Mouse (Mus musculus) liver, embryonic 11.5 days (tissue): Measurements from ENCODE around the gene Fabp2. TPM values are rescaled to one million over a fixed set of nuclear protein-coding genes. Genes with fewer than 3 reads are reported as not detected.

Source experiments
- ATAC-seq: fragments of 200-750 bp; cut with Nextera tagmentation; replicated peaks from 2 replicates; pipeline ENCODE4 v1.8.0; 2017; ENCODE audit warnings: moderate number of reproducible peaks, mild to moderate bottlenecking, moderate TSS enrichment, moderate library complexity; ENCODE audit not compliant: low FRiP score
- DNase-seq: peaks from one replicate; pipeline ENCODE4 v3.0.0-alpha.2; 2017; ENCODE audit warnings: low spot score
- H3K27ac ChIP-seq: fragments of 300-500 bp; sonication (generic); 2 replicates; pipeline ENCODE4 v1.5.1; 2014; ENCODE audit warnings: mild to moderate bottlenecking, low read depth, low read length, control low read depth
- H3K27me3 ChIP-seq: fragments of 300-500 bp; sonication (generic); replicated peaks from 2 replicates; pipeline ENCODE4 v1.6.1; 2014; ENCODE audit warnings: low read length, mixed read lengths; ENCODE audit not compliant: control insufficient read depth, insufficient read depth
- H3K36me3 ChIP-seq: fragments of 300-500 bp; sonication (generic); 2 replicates; pipeline ENCODE4 v1.6.1; 2014; ENCODE audit warnings: mild to moderate bottlenecking, low read length, moderate library complexity, mixed read lengths; ENCODE audit not compliant: control insufficient read depth, insufficient read depth
- H3K4me1 ChIP-seq: fragments of 300-500 bp; sonication (generic); replicated peaks from 2 replicates; pipeline ENCODE4 v1.6.1; 2014; ENCODE audit warnings: low read length, mixed read lengths; ENCODE audit not compliant: control insufficient read depth, insufficient read depth
- H3K4me2 ChIP-seq: fragments of 300-500 bp; sonication (generic); 2 replicates; pipeline ENCODE4 v1.6.1; 2014; ENCODE audit warnings: mild to moderate bottlenecking, control low read depth, moderate library complexity
- H3K4me3 ChIP-seq: fragments of 300-500 bp; sonication (generic); 2 replicates; pipeline ENCODE4 v1.5.1; 2014; ENCODE audit warnings: low read depth, low read length, control low read depth
- H3K9ac ChIP-seq: fragments of 300-500 bp; sonication (generic); 2 replicates; pipeline ENCODE4 v1.6.1; 2014; ENCODE audit warnings: low read depth, low read length, control low read depth
- H3K9me3 ChIP-seq: fragments of 300-500 bp; sonication (generic); 2 replicates; pipeline ENCODE4 v1.6.1; 2016; ENCODE audit warnings: low read length, inconsistent platforms, mixed read lengths; ENCODE audit not compliant: control insufficient read depth
- WGBS: fragments of 180-500 bp; shearing (Covaris S2); extraction: QIAGEN DNeasy Blood & Tissue Kit; methylation state at CpG from one replicate; pipeline ENCODE4 v1.1.7; 2014; 5-methylcytosine and 5-hydroxymethylcytosine counted together
- polyA plus RNA-seq: library from polyadenylated mRNA; unstranded; fragments of >200 nt; fragmentation: Nextera tagmentation; extraction: Ambion mirVana; gene quantifications from 2 replicates; pipeline ENCODE4 v1.2.1, GENCODE M21; 2014

Fabp2 gene
- polyA plus RNA-seq, 1 experiment from 2014 or later, result 5.4 TPM

DNA sequence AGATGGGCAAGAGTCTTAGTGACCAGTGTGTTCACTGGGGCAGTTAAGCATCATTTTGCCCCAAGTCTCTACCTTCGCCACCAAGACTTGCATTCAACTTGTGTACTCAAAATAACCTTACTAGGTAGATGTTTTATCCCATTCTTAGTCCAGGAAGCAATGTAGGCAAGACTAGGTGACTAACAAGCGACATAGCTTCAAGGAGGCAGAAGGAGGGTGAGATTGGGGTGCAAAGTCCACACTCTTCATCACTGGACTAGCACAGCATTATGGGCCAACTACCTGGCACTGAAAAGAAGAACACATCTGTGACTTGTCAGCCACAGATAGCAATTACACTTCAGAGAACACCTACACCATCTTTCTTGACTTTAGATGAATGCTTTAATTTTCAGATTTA lies 18.0 kb upstream of the Fabp2 start:
- Histone ChIP-seq H3K9ac (no peak overlapping the region), H3K4me3 (no peak overlapping the region), H3K4me2 (no peak overlapping the region), H3K27ac (no peak overlapping the region), H3K4me1 (no peaks in the 10 kb centered on the region), H3K27me3 (no peaks in the 10 kb centered on the region), H3K9me3 (no peaks in the 10 kb centered on the region), H3K36me3 (no peaks in the 10 kb centered on the region)
- DNase-seq (no peak), ATAC-seq (no peak)
- WGBS, result 80% methylated on average over 2 of the region's 2 CpGs

DNA sequence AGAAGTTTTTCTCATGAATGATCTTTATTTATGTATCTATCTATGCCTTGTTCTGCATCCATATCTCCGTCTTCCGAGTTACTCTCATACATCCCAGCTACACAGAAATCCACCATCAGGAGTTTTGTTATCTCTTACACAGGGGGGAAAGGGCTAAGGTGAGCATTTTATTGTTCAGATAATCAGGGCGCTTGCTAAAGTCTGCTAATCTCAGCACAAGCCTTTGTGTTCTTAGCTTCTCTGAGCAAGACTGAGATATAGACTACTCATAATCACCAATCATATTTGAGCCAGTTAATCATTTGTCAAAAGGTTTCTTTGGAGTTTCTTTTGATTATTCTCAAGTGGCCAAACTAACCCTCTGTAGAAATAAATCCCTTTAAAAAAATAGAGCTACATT lies 17.3 kb upstream of the Fabp2 start:
- DNase-seq, result no peak
- no peaks in the 10 kb centered on the region for H3K27me3 ChIP-seq
- 72% methylated on average over 3 of the region's 3 CpGs for WGBS
- ATAC-seq, result no peak
- no peak overlapping the region for H3K4me3 ChIP-seq
- H3K36me3 ChIP-seq, result no peaks in the 10 kb centered on the region
- H3K9ac ChIP-seq, result no peak overlapping the region
- H3K27ac ChIP-seq, result no peak overlapping the region
- H3K4me1 ChIP-seq, result no peaks in the 10 kb centered on the region
- no peaks in the 10 kb centered on the region for H3K9me3 ChIP-seq
- H3K4me2 ChIP-seq, result no peak overlapping the region

DNA sequence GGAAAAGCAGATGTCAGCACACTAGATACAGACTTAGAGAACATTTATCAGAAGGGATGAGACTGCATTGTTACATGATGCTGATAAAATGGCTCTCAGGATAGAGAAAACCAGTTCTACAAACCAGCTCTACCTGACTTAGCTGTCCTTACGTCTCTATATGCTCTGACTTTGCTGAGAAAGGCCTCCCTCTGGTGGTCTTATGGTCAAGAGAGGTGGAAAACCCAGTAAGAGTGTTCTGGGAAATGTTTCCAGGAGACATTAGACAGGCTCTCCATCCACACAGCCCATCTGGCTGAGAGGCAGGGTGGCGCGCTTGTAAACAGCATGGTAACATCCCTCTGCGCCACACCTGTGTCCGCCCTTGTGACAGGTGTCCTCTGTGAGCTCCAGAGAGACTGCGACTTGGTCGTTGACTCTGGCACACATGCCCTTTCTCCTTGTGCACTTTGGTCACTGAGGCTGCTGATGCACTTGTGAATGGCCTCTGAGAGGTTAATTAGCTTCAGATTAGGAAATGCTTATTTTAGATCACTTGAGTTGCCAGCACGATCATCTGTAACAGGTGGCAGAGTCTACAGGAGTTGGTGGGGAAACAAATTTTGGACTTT lies 16.1 kb upstream of the Fabp2 start:
- no peak overlapping the region for H3K27ac ChIP-seq
- ATAC-seq (no peak), DNase-seq (no peak)
- no peak overlapping the region for H3K9ac ChIP-seq
- no peak overlapping the region for H3K4me3 ChIP-seq
- no peaks in the 10 kb centered on the region for H3K4me1 ChIP-seq
- no peaks in the 10 kb centered on the region for H3K27me3 ChIP-seq
- no peaks in the 10 kb centered on the region for H3K36me3 ChIP-seq
- H3K4me2 ChIP-seq, result no peak overlapping the region
- H3K9me3 ChIP-seq, result no peaks in the 10 kb centered on the region
- WGBS, result 82% methylated on average over 8 of the region's 8 CpGs

DNA sequence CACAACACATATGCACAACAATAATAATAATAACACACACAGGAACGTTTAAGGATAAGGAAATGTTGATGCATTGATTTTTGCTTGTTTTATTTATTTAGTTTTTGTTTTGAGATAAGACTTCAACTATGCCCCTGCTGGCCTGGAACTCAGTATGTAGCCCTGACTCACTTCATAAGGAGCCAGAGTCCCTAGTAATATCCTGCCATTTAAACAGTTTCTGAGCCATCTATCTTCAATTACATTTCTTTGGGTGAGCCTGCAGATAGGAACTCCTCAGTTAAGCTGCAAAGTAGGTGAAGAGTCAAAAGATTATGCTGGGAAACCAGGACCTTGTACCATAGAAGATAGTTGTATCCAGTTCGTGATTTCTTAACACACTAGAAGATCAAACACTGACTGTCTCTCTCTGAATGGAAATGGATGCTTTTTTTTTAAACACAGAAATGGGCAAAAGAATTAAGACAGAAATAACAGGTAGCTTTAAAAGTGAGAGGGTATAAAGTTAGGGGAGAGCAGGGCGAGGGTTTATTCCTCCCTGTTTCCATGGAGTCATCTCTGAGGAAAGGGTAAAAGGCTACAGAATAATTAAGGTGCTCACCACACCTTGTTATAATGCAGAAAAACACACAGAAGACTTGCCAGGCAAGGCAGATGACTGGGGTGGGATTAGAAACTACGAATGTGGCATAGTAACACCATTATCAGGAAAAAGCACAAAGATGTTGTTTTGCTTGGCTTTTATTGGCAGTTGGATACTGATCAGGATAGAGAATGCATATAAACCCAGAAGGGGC lies 7.2 kb upstream of the Fabp2 start:
- Histone ChIP-seq H3K9me3 (no peaks in the 10 kb centered on the region), H3K9ac (no peak overlapping the region), H3K27me3 (no peaks in the 10 kb centered on the region), H3K4me3 (no peak overlapping the region), H3K36me3 (no peaks in the 10 kb centered on the region), H3K4me1 (no peaks in the 10 kb centered on the region), H3K4me2 (no peak overlapping the region), H3K27ac (no peak overlapping the region)
- no peak for DNase-seq
- no peak for ATAC-seq
- WGBS, result 65% methylated on average over 4 of the region's 4 CpGs

DNA sequence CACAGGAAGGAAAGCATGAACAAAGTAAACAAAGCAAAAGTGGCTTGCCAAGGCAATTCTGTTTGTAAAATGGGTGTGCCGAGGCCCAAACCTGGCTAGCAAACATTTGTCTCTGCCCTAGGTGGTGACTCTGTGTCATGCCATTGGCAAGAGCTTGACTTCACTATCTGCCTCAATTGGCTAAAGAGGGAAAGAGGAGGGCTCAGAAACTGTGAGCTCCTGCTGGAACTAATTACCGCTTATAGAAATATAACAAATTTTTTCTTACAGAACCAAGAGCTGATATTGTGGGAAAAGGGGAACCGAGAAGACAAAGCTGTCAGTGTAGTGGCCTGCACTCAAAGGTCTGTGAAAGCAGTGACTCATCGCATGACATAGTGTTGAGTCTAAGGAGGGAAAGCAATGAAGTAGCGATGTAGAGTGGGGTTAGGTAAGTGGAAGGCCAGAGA lies 6.5 kb upstream of the Fabp2 start:
- H3K4me2 ChIP-seq, result no peak overlapping the region
- no peak; the same call in 1 of the 2 replicates for ATAC-seq

DNA sequence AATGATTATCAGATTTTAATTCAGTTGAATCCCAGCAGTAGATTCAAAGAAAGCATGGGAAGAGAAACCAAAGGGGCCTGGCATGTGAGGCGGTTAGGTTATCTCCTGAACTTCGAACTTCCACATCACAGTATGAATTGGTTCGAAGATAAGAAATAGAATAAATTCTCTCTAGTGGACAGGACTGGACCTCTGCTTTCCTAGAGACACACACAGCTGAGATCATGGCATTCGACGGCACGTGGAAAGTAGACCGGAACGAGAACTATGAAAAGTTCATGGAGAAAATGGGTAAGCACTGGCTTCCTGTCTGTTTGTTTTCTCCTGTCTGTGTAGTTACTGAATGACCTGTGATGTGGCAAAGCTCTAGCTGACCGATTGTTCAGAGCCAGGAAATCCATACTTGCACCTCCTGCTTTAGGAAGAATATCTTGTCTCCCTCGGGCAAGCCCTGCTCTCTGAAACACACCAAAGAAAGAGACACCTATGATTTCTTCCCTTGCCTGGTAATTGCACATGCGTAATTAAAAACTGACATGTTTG lies 388 bp downstream of the Fabp2 start:
- Histone ChIP-seq H3K9ac (no peak overlapping the region), H3K36me3 (no peaks in the 10 kb centered on the region), H3K27ac (no peak overlapping the region), H3K4me1 (no peaks in the 10 kb centered on the region), H3K27me3 (no peaks in the 10 kb centered on the region), H3K9me3 (no peaks in the 10 kb centered on the region), H3K4me3 (no peak overlapping the region), H3K4me2 (no peak overlapping the region)
- ATAC-seq (no peak), DNase-seq (no peak)
- WGBS, result 66% methylated on average over 11 of the region's 11 CpGs

More for the DNA sequence above, 6.5 kb upstream of the Fabp2 start:
- Histone ChIP-seq H3K27ac (no peak overlapping the region), H3K9ac (no peak overlapping the region), H3K4me3 (no peak overlapping the region), H3K36me3 (no peaks in the 10 kb centered on the region), H3K9me3 (no peaks in the 10 kb centered on the region), H3K27me3 (no peaks in the 10 kb centered on the region), H3K4me1 (no peaks in the 10 kb centered on the region)
- no peak for DNase-seq
- whole genome bisulfite sequencing, result 74% methylated on average over 5 of the region's 5 CpGs

DNA sequence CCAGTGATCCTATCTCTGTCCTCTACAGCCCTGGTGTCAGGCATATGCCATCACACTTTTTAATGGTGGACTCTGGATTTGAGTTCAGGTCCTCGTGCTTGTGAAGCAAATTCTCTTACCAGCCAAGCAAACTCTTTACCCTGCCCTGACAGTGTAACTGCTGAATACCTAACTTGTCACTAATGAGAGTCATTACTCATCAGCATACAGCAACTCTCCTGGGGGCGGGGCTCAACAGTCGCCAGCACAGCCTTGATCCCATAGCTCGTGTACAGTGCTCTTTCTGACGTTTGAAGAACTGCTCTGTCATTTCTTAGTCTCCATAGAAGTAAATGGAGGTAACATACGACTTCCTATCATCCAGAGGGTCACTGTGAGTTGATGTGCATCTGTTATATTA lies 3.4 kb downstream of the Fabp2 start:
- WGBS, result 51% methylated on average over 6 of the region's 6 CpGs

DNA sequence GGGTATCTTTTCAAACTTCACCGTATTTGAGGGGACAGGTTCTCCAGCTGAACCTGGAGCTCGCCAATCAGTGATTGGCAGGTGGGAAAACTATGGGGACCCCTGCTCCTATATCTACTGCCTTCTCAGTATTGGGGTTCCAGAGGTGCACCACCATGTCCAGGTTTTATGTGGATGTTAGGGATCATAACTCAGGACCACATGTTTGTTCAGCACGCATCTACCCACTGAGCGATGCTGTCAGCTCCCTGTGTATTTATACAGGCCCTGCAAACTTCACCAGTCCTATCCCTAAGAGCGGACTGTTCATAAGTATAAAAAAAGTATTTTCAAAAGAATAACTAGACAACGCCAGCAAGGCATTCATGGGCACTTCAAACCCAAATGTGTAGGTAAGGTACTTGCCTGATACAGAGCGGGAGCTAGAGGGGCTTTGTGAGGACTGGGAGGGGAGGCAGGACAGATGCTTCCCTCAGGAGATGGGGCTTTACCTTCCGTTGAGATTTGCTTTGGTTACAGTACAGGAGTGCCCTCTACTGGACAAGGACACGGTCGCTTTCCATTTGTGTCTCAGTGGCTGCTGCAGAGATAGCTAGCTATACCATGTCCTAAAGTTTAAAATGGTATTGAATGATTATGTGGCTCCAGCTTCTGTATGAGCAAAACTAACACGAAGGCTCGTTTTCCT lies 9.0 kb downstream of the Fabp2 start:
- H3K4me2 ChIP-seq, result no peak overlapping the region
- no peak overlapping the region for H3K27ac ChIP-seq
- H3K4me3 ChIP-seq, result no peak overlapping the region
- ATAC-seq, result no peak; the same call in 1 of the 2 replicates
- no peaks in the 10 kb centered on the region for H3K27me3 ChIP-seq
- no peaks in the 10 kb centered on the region for H3K9me3 ChIP-seq
- H3K36me3 ChIP-seq, result no peaks in the 10 kb centered on the region
- 43% methylated on average over 12 of the region's 12 CpGs for WGBS
- no peaks in the 10 kb centered on the region for H3K4me1 ChIP-seq
- no peak for DNase-seq
- H3K9ac ChIP-seq, result no peak overlapping the region

More for the DNA sequence above, 3.4 kb downstream of the Fabp2 start:
- no peak for DNase-seq
- Histone ChIP-seq H3K4me3 (no peak overlapping the region), H3K9ac (no peak overlapping the region), H3K27ac (no peak overlapping the region), H3K27me3 (no peaks in the 10 kb centered on the region), H3K9me3 (no peaks in the 10 kb centered on the region), H3K36me3 (no peaks in the 10 kb centered on the region), H3K4me1 (no peaks in the 10 kb centered on the region), H3K4me2 (no peak overlapping the region)
- no peak for ATAC-seq
